Mouse (Mus musculus) stomach, embryonic 14.5 days (tissue): Measurements from ENCODE around the gene Alyref. TPM values are rescaled to one million over a fixed set of nuclear protein-coding genes. Genes with fewer than 3 reads are reported as not detected.

ENCODE experiments used
- microRNA-seq: library from miRNA; unstranded; fragments of <30 nt; microRNA quantifications from one replicate; pipeline ENCODE4, GENCODE M21; 2016
- polyA plus RNA-seq: library from polyadenylated mRNA; unstranded; fragments of >200 nt; fragmentation: Nextera tagmentation; extraction: Ambion mirVana; gene quantifications from 2 replicates; pipeline ENCODE4 v1.2.1, GENCODE M21; 2014

Gene Alyref
- polyA plus RNA-seq, 1 experiment from 2014 or later = 314 TPM

Small RNAs within 50 kb of the gene (microRNA-seq; reads per million reads assigned to microRNA genes)
- gene Mir6936 = not detected

Other genes with a start within 250 kb of the Alyref start
- 2,902 and 3,014 TPM in 2 replicates for gene Actg1, start 249.8 kb downstream of the Alyref start, polyA plus RNA-seq
- gene Fscn2, start 236.8 kb downstream of the Alyref start, polyA plus RNA-seq = 0.30 and 0.59 TPM in 2 replicates
- 35.7 and 40.2 TPM in 2 replicates for gene Faap100, start 219.6 kb downstream of the Alyref start, polyA plus RNA-seq
- 32.9 and 37.0 TPM in 2 replicates for gene Nploc4, start 160.7 kb downstream of the Alyref start, polyA plus RNA-seq
- gene Tspan10, start 155.7 kb downstream of the Alyref start, polyA plus RNA-seq = not detected in 2 replicates
- 0.21 TPM in 1 of 2 replicates, not detected in the other for gene Pde6g, start 144.9 kb downstream of the Alyref start, polyA plus RNA-seq
- gene Oxld1, start 140.3 kb downstream of the Alyref start, polyA plus RNA-seq = 15.0 and 15.3 TPM in 2 replicates
- gene Ccdc137, start 140.2 kb downstream of the Alyref start, polyA plus RNA-seq = 30.9 and 31.1 TPM in 2 replicates
- 43.3 and 49.4 TPM in 2 replicates for gene Arl16, start 130.8 kb downstream of the Alyref start, polyA plus RNA-seq
- 150 and 153 TPM in 2 replicates for gene Mrpl12, start 113.8 kb downstream of the Alyref start, polyA plus RNA-seq
- gene Slc25a10, start 106.5 kb downstream of the Alyref start, polyA plus RNA-seq = 66.5 and 75.1 TPM in 2 replicates
- gene Gcgr, start 67.7 kb downstream of the Alyref start, polyA plus RNA-seq = 1.2 and 1.9 TPM in 2 replicates
- 229 and 239 TPM in 2 replicates for gene Mcrip1, start 48.6 kb downstream of the Alyref start, polyA plus RNA-seq
- gene Ppp1r27, start 47.2 kb downstream of the Alyref start, polyA plus RNA-seq = not detected in 2 replicates
- 768 and 850 TPM in 2 replicates for gene P4hb, start 25.1 kb downstream of the Alyref start, polyA plus RNA-seq
- gene Arhgdia, start 16.7 kb downstream of the Alyref start, polyA plus RNA-seq = 575 and 578 TPM in 2 replicates
- gene Anapc11, start 56 bp upstream of the Alyref start, polyA plus RNA-seq = 234 and 267 TPM in 2 replicates
- gene Npb, start 10.1 kb upstream of the Alyref start, polyA plus RNA-seq = 13.0 and 13.7 TPM in 2 replicates
- gene Pcyt2, start 19.6 kb upstream of the Alyref start, polyA plus RNA-seq = 119 and 135 TPM in 2 replicates
- gene Sirt7, start 26.9 kb upstream of the Alyref start, polyA plus RNA-seq = 31.1 and 36.1 TPM in 2 replicates
- 21.2 and 25.0 TPM in 2 replicates for gene Mafg, start 35.2 kb upstream of the Alyref start, polyA plus RNA-seq
- gene Pycr1, start 45.4 kb upstream of the Alyref start, polyA plus RNA-seq = 28.1 and 28.6 TPM in 2 replicates
- not detected in 2 replicates for gene Myadml2, start 49.8 kb upstream of the Alyref start, polyA plus RNA-seq
- 14.0 and 14.2 TPM in 2 replicates for gene Notum, start 62.8 kb upstream of the Alyref start, polyA plus RNA-seq
- gene Aspscr1, start 74.6 kb upstream of the Alyref start, polyA plus RNA-seq = 115 and 116 TPM in 2 replicates
- gene Cenpx, start 115.4 kb upstream of the Alyref start, polyA plus RNA-seq = 152 and 165 TPM in 2 replicates
- 48.6 and 55.2 TPM in 2 replicates for gene Lrrc45, start 115.6 kb upstream of the Alyref start, polyA plus RNA-seq
- gene Rac3, start 123.1 kb upstream of the Alyref start, polyA plus RNA-seq = 11.1 and 11.7 TPM in 2 replicates
- gene Dcxr, start 128.9 kb upstream of the Alyref start, polyA plus RNA-seq = 33.2 TPM in 2 replicates
- 36.9 and 46.6 TPM in 2 replicates for gene Cbr2, start 133.7 kb upstream of the Alyref start, polyA plus RNA-seq
- gene Hmga1b, start 164.4 kb upstream of the Alyref start, polyA plus RNA-seq = 3.6 and 5.4 TPM in 2 replicates
- gene Rfng, start 185.8 kb upstream of the Alyref start, polyA plus RNA-seq = 27.8 and 29.5 TPM in 2 replicates
- gene Gps1, start 185.9 kb upstream of the Alyref start, polyA plus RNA-seq = 218 and 224 TPM in 2 replicates
- 59.7 and 66.9 TPM in 2 replicates for gene Dus1l, start 198.0 kb upstream of the Alyref start, polyA plus RNA-seq
- gene Fasn, start 226.2 kb upstream of the Alyref start, polyA plus RNA-seq = 69.0 and 70.9 TPM in 2 replicates